Mouse (Mus musculus) CH12.LX (cell line): ENCODE data around the gene Calr. TPM values are rescaled to one million over a fixed set of nuclear protein-coding genes. Genes with fewer than 3 reads are reported as not detected.
A peak's percentile ranks its signal among the peaks of the same experiment; 100 is the strongest.

Experiments used
- DNase-seq: peaks from one replicate; pipeline ENCODE4 v3.0.0-alpha.2; 2013; ENCODE audit errors: extremely low read depth
- H3K27ac ChIP-seq: 2 replicates; pipeline ENCODE4 v1.5.1; 2012; ENCODE audit warnings: low read depth, mild to moderate bottlenecking, control low read depth, moderate library complexity; ENCODE audit not compliant: insufficient read depth
- H3K27me3 ChIP-seq: replicated peaks from 2 replicates; pipeline ENCODE3; 2012; ENCODE audit warnings: inconsistent platforms
- H3K36me3 ChIP-seq, 2 experiments: replicated peaks in 1 of 2; 2 replicates each; pipeline versions ENCODE3 to v1.6.1; 2012; ENCODE audit warnings: inconsistent platforms in 1 of 2, low read length in 1 of 2, mild to moderate bottlenecking in 1 of 2, mixed read lengths in 1 of 2, moderate library complexity in 1 of 2; ENCODE audit not compliant: control insufficient read depth in 1 of 2, insufficient read depth in 1 of 2
- H3K4me1 ChIP-seq, 2 experiments: 2 replicates each; pipeline ENCODE4 v1.6.1; 2012; ENCODE audit warnings: inconsistent platforms in 1 of 2, moderate library complexity in 1 of 2; ENCODE audit not compliant: insufficient read depth in 2 of 2, control insufficient read depth in 1 of 2
- H3K4me2 ChIP-seq: 2 replicates; pipeline ENCODE4 v1.6.1; 2012; ENCODE audit warnings: low read depth, mild to moderate bottlenecking, control low read depth; ENCODE audit not compliant: poor library complexity, insufficient read depth, severe bottlenecking
- H3K4me3 ChIP-seq, 3 experiments: fragments of 150-350 bp in 1 of 3; sonication (generic) in 1 of 3; replicated peaks in 1 of 3; 2 replicates each; pipeline versions ENCODE3 to v1.5.1; 2011 to 2012; ENCODE audit warnings: low read depth in 2 of 3, low read length in 2 of 3, mild to moderate bottlenecking in 2 of 3, moderate library complexity in 2 of 3, control low read depth in 1 of 3, improper control_type of control experiment in 1 of 3, inconsistent platforms in 1 of 3, mixed read lengths in 1 of 3; ENCODE audit not compliant: poor library complexity in 1 of 3
- H3K79me2 ChIP-seq: replicated peaks from 2 replicates; pipeline ENCODE4 v1.6.1; 2012; ENCODE audit warnings: mild to moderate bottlenecking, moderate library complexity; ENCODE audit not compliant: control insufficient read depth, poor library complexity, insufficient read depth, severe bottlenecking; ENCODE audit errors: extremely low read depth
- H3K9ac ChIP-seq: 2 replicates; pipeline ENCODE4 v1.6.1; 2012; ENCODE audit warnings: low read depth, mild to moderate bottlenecking, control low read depth, moderate library complexity; ENCODE audit not compliant: insufficient read depth
- H3K9me3 ChIP-seq: replicated peaks from 2 replicates; pipeline ENCODE3; 2012; ENCODE audit warnings: low read length, inconsistent platforms, mixed read lengths
- BHLHE40 ChIP-seq: IDR thresholded peaks from 2 replicates; pipeline ENCODE4 v1.6.1; 2011; ENCODE audit warnings: mild to moderate bottlenecking, low read depth, low read length, improper control_type of control experiment
- CHD2 ChIP-seq: IDR thresholded peaks from 2 replicates; pipeline ENCODE4 v1.6.1; 2011; ENCODE audit warnings: low read length, improper control_type of control experiment
- ETS1 ChIP-seq: conservative IDR thresholded peaks from 2 replicates; pipeline ENCODE4 v1.6.1; 2012; ENCODE audit warnings: low read depth, mild to moderate bottlenecking, inconsistent platforms, low read length, improper control_type of control experiment, moderate library complexity
- GABPA ChIP-seq: IDR thresholded peaks from 2 replicates; pipeline ENCODE4 v1.6.1; 2012; ENCODE audit warnings: low read depth, low read length, improper control_type of control experiment, inconsistent platforms; ENCODE audit not compliant: insufficient replicate concordance
- IRF4 ChIP-seq: IDR thresholded peaks from 2 replicates; pipeline ENCODE4 v1.6.1; 2014; ENCODE audit warnings: low read depth, mild to moderate bottlenecking, inconsistent platforms, low read length, improper control_type of control experiment
- KAT2A ChIP-seq: IDR thresholded peaks from 2 replicates; pipeline ENCODE4 v1.6.1; 2012; ENCODE audit warnings: low read length, improper control_type of control experiment, inconsistent platforms; ENCODE audit not compliant: insufficient replicate concordance
- MAFK ChIP-seq: IDR thresholded peaks from 2 replicates; pipeline ENCODE4 v1.6.1; 2011; ENCODE audit warnings: low read length, improper control_type of control experiment; ENCODE audit not compliant: insufficient replicate concordance
- MAX ChIP-seq: IDR thresholded peaks from 2 replicates; pipeline ENCODE4 v1.6.1; 2011; ENCODE audit warnings: low read length, improper control_type of control experiment
- MXI1 ChIP-seq: IDR thresholded peaks from 2 replicates; pipeline ENCODE4 v1.6.1; 2011; ENCODE audit warnings: mild to moderate bottlenecking, low read depth, low read length, improper control_type of control experiment
- MYC ChIP-seq: IDR thresholded peaks from 2 replicates; pipeline ENCODE4 v1.6.1; 2011; ENCODE audit warnings: low read depth, mild to moderate bottlenecking, improper control_type of control experiment, low read length
- PAX5 ChIP-seq: IDR thresholded peaks from 2 replicates; pipeline ENCODE4 v1.6.1; 2012; ENCODE audit warnings: low read length, inconsistent platforms, mixed read lengths
- SIN3A ChIP-seq: IDR thresholded peaks from 2 replicates; pipeline ENCODE4 v1.6.1; 2012; ENCODE audit warnings: low read length, improper control_type of control experiment, inconsistent platforms
- TBP ChIP-seq: conservative IDR thresholded peaks from 2 replicates; pipeline ENCODE4 v1.6.1; 2011; ENCODE audit warnings: low read depth, low read length, improper control_type of control experiment
- UBTF ChIP-seq: IDR thresholded peaks from 2 replicates; pipeline ENCODE4 v1.6.1; 2012; ENCODE audit warnings: low read depth, mild to moderate bottlenecking, inconsistent platforms, low read length, improper control_type of control experiment, moderate library complexity
- USF1 ChIP-seq: IDR thresholded peaks from 2 replicates; pipeline ENCODE4 v1.6.1; 2014; ENCODE audit warnings: low read depth, mild to moderate bottlenecking, inconsistent platforms, low read length, improper control_type of control experiment
- ZMIZ1 ChIP-seq: IDR thresholded peaks from 2 replicates; pipeline ENCODE4 v1.6.1; 2012; ENCODE audit warnings: low read depth, mild to moderate bottlenecking, inconsistent platforms, low read length, improper control_type of control experiment
- dilution Hi-C: fragments of 300-500 bp; cut with MboI; formaldehyde crosslinking; loops from 2 replicates; pipeline ENCODE4 v1.14.3; 2020; ENCODE audit warnings: low sequenced_read_pairs; ENCODE audit not compliant: extremely low pct_unique_long_range_greater_than_20kb, extremely low pct_ligation_motif_present
- in situ Hi-C: fragments of 300-500 bp; cut with MboI; formaldehyde crosslinking; loops from 3 replicates; pipeline ENCODE4 v1.14.3; 2019; ENCODE audit warnings: low sequenced_read_pairs, low pct_ligation_motif_present, low pct_unique_long_range_greater_than_20kb, mixed read lengths
- polyA plus RNA-seq: library from polyadenylated mRNA; unstranded; fragments of >175 nt; gene quantifications from 2 replicates; pipeline ENCODE4 v1.2.1, GENCODE M21; 2012; ENCODE audit warnings: low read depth; ENCODE audit not compliant: insufficient read length
- total RNA-seq, 2 experiments: library from RNA; depleted of rRNA; stranded (reverse); fragments of 300-350 nt in 1 of 2; fragments of >200 nt in 1 of 2; gene quantifications; 2 replicates each; pipeline ENCODE4 v1.2.3; 2012 to 2014

The Calr gene
- total and polyA plus RNA-seq, 3 experiments, result 395 to 1,181 (median 627) TPM

GRCm38 (mm10) chr8:84799999-84800831 is 46.5 kb downstream of the Calr start, which contains the start of gene Nfix:
Gene Nfix (minus strand): TSS chr8:84800344.
- no peak within 1 kb of the TSS for H3K27ac ChIP-seq
- no peaks in the 10 kb centered on the region for H3K36me3 ChIP-seq
- no peak for DNase-seq
- peak within 1 kb of the TSS; percentile 84 for H3K4me2 ChIP-seq
- H3K9ac ChIP-seq, result peak within 1 kb of the TSS; percentile 16; the same call in 1 of the 2 replicates
- H3K79me2 ChIP-seq, result no peaks in the 10 kb centered on the region
- H3K4me1 ChIP-seq, result peaks cover 3 to 4% of the 10 kb centered on the region in 2 experiments
- peak within 1 kb of the TSS; percentile 16 to 81 (median 50) for H3K4me3 ChIP-seq
- TF ChIP-seq IRF4 (no peak), MAX (peak; percentile 64; the same call in 1 of the 2 replicates), GABPA (no peak), TBP (no peak), BHLHE40 (peak; percentile 86), MYC (peak; percentile 67), CHD2 (no peak), ZMIZ1 (no peak), MAFK (no peak), USF1 (no peak), SIN3A (no peak), PAX5 (no peak), UBTF (no peak), ETS1 (no peak)
- TF ChIP-seq, all 38 proteins: peak for 3
- dilution Hi-C loops (no loop called here), in situ Hi-C loops (no loop called here)
- peaks cover 7% of the 10 kb centered on the region for H3K9me3 ChIP-seq
- H3K27me3 ChIP-seq, result peaks cover 82% of the 10 kb centered on the region

DNA sequence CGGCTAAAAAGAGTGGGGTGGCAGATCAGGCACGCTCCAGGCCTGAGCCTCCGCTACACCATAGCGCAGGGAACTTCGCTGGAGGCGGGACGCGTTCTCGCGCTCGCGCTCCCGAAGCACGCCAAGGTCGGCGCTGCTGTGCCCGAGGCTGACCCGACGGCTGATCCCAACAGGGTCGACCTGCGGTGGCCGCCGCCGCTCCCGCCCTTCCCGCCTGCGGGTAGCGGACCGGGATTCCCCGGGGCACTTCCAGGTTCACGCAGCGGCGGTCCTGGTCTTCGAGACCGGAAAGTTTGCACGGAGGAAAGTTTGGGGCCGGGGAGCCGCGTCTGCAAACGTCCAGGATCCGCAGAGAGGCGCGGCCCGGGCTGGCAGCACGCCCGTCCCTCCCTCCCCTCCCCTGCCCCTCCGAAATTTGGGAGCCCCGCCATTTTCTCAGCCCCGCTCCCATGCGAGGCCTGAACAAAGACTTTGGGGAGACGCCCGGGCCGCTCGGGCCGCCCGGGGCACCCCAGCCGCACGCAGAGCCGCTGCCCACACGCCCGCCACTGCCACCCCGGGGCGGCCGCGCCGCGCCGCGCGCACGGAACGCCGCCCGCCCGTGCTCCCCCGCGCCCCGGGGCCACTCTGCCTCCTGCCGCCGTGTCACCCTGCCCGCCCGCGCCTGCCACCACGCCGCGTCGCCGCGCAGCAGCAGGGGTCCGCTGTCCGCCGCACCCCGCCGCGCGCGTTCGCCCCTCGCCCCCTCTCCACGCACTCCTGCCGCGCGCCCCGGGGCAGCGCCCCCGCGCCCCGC is 47.4 kb downstream of the Calr start:
- H3K79me2 ChIP-seq, result no peaks in the 10 kb centered on the region
- TF ChIP-seq KAT2A, result no peak
- no peak for TF ChIP-seq PAX5
- TF ChIP-seq MXI1, result no peak
- TF ChIP-seq UBTF, result no peak
- TF ChIP-seq ETS1, result no peak
- TF ChIP-seq, all 38 proteins: peak for 0
- Histone ChIP-seq H3K27me3 (peaks cover 85% of the 10 kb centered on the region), H3K4me1 (peaks cover 3 to 4% of the 10 kb centered on the region in 2 experiments), H3K4me3 (peak overlapping the region in 2 of 3 experiments; percentile 34 to 40), H3K9me3 (peaks cover 7% of the 10 kb centered on the region), H3K4me2 (peak overlapping the region; percentile 84), H3K9ac (peak overlapping the region; percentile 16; the same call in 1 of the 2 replicates), H3K36me3 (no peaks in the 10 kb centered on the region), H3K27ac (no peak overlapping the region)
- in situ Hi-C loops (no loop called here), dilution Hi-C loops (no loop called here)
- no peak for DNase-seq
